ENCODE assay signal across 9 mouse cellular contexts in genomic region chr9:115604450-115604849, GRCm38 (mm10).
DNase-seq lines count a peak whose midpoint lies in the region; ATAC-seq lines count a peak whose summit lies in the region.
"Had no signal": no experiment of that assay in that cellular context is flagged by ENCODE, and none has a peak within 500 bp of the region (broad histone marks: within the 10 kb centered on the region; RNA-seq: fewer than 3 reads in every experiment).

No protein-coding gene starts in this region.

- no peak overlapping the region for H3K9ac ChIP-seq in hindbrain, embryonic 11.5 days (ENCODE audit: low read depth, low read length)

- H3K4me1 ChIP-seq in hindbrain, embryonic 11.5 days (replicated peaks; ENCODE audit: control insufficient read depth, insufficient read depth, low read length), result no peaks in the 10 kb centered on the region

- 59% methylated on average over 3 of the region's 3 CpGs for WGBS in hindbrain, embryonic 11.5 days

- no peak overlapping the region for H3K4me3 ChIP-seq in hindbrain, embryonic 11.5 days (ENCODE audit: low read depth, low read length)

- no peaks in the 10 kb centered on the region for H3K36me3 ChIP-seq in hindbrain, embryonic 11.5 days (ENCODE audit: control insufficient read depth, insufficient read depth, low read length)

- no peaks in the 10 kb centered on the region for H3K9me3 ChIP-seq in hindbrain, embryonic 11.5 days (ENCODE audit: control insufficient read depth, low read length)

- H3K4me2 ChIP-seq in hindbrain, embryonic 11.5 days (replicated peaks; ENCODE audit: low read depth, low read length), result no peak overlapping the region

- peak; percentile 84 for ATAC-seq in hindbrain, embryonic 11.5 days (ENCODE audit: low FRiP score)
- ATAC-seq: Patski had no signal

- no peaks in the 10 kb centered on the region for H3K27me3 ChIP-seq in hindbrain, embryonic 11.5 days (ENCODE audit: control insufficient read depth, insufficient read depth, low read length)
- H3K27me3 ChIP-seq: Patski had no signal

- DNase-seq in cerebellum, postnatal 25 days, result peak; percentile 4 to 45
- DNase-seq in hindbrain, embryonic 11.5 days (ENCODE audit: low spot score), result peak; percentile 49
- DNase-seq in left cerebral cortex, postnatal 14 days (ENCODE audit: low spot score in 2 of 2), result peak; percentile 64 to 76
- DNase-seq in right cerebral cortex, adult 2 months (ENCODE audit: low spot score in 2 of 2), result peak; percentile 31 to 57
- DNase-seq in testis, postnatal 10 days (ENCODE audit: low spot score), result no peak
- DNase-seq in lung, adult 18-20 months, result no peak
- DNase-seq in lung, postnatal 36 days, result no peak
- no peak for DNase-seq in urinary bladder, adult 18-20 months (ENCODE audit: low spot score in 2 of 2)

- intact Hi-C loops in left cerebral cortex, postnatal 14 days (cut with DNase I), result no loop called here

- H3K27ac ChIP-seq in hindbrain, embryonic 11.5 days (ENCODE audit: low read depth, low read length), result peak overlapping the region; percentile 61

Comparison
In these comparisons a context has a peak if more than half of its experiments do, and no peak if none do; other contexts are left out.
1. DNase-seq: peak in cerebellum, postnatal 25 days (2 of 2), hindbrain, embryonic 11.5 days (single experiment), left cerebral cortex, postnatal 14 days (2 of 2) and right cerebral cortex, adult 2 months (2 of 2); none in testis, postnatal 10 days (single experiment), lung, adult 18-20 months (0 of 2), lung, postnatal 36 days (single experiment) and urinary bladder, adult 18-20 months (0 of 2).